Mouse (Mus musculus) testis, adult 2 months (tissue): Measurements from ENCODE around the gene B3galt1.

Experiments
- CTCF ChIP-seq: fragments of 200-500 bp; IDR thresholded peaks from 2 replicates; pipeline ENCODE4 v1.5.1; 2012; ENCODE audit warnings: low read depth, mild to moderate bottlenecking, inconsistent platforms, low read length, moderate library complexity; ENCODE audit not compliant: control insufficient read depth, insufficient read depth, insufficient replicate concordance
- POLR2A ChIP-seq: fragments of 200-500 bp; IDR thresholded peaks from 2 replicates; pipeline ENCODE4 v1.6.1; 2012; ENCODE audit warnings: low read depth, mild to moderate bottlenecking, inconsistent platforms, low read length, moderate library complexity; ENCODE audit not compliant: control insufficient read depth

DNA sequence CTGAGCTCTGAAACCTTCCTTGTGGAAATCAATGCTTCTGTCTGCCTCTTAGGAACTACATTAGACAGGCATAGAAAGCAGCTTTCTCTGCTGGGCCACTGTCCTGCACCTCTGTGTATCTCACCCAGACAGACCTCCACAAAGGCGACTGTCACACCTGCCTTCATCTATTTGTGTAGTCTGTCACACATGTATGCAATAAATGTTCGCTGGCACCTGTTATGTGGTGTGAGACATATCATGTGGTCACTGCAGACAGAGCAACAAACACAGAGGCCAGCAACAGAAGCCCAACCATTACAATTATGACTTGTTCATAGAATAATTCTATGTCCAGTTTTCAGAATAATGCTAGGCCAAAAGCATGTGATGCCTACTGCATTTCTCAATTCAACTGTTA lies 575.4 kb downstream of the B3galt1 start:
- TF ChIP-seq CTCF = no peak
- no peak for TF ChIP-seq POLR2A
